Mouse (Mus musculus) heart, postnatal 4 days (tissue): ENCODE measurements at regions not wholly inside any gene's neighbourhood (a gene's known extent, or its start where the extent isn't known, plus 50 kb on each side); places are given as distances from the start of the nearest gene placed in this dataset.
"Not testable (repeated sequence)": the region's sequence is repeated elsewhere in the genome, so short reads cannot be mapped to it uniquely, and the experiment has no call there.

Source experiments
- DNase-seq: peaks from one replicate; pipeline ENCODE4 v3.0.0; 2021

DNA sequence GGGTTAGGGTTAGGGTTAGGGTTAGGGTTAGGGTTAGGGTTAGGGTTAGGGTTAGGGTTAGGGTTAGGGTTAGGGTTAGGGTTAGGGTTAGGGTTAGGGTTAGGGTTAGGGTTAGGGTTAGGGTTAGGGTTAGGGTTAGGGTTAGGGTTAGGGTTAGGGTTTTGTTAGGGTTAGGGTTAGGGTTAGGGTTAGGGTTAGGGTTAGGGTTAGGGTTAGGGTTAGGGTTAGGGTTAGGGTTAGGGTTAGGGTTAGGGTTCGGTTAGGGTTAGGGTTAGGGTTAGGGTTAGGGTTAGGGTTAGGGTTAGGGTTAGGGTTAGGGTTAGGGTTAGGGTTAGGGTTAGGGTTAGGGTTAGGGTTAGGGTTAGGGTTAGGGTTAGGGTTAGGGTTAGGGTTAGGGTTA is 124.7 kb upstream of the Fgf14 start:
- DNase-seq, result not testable (repeated sequence)

DNA sequence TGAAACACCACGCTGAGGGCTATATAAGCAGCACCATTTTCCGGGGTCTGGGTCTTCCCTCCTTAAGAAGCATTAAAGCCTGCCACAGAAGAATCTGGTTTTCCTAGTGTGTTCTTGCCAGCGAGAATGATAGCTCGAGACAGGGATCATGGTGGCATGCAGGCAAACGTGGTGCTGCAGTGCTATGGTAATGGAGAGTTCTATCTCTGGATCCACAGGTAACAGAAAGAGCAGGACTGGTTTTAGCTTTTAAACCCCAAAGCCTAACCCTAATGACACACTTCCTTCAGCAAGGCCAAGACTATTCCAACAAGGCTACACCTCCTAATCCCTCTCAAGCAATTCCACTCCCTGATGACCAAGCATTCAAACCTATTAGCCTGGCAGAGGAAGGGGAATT is 123.5 kb upstream of the Fgf14 start:
- no peak for DNase-seq

DNA sequence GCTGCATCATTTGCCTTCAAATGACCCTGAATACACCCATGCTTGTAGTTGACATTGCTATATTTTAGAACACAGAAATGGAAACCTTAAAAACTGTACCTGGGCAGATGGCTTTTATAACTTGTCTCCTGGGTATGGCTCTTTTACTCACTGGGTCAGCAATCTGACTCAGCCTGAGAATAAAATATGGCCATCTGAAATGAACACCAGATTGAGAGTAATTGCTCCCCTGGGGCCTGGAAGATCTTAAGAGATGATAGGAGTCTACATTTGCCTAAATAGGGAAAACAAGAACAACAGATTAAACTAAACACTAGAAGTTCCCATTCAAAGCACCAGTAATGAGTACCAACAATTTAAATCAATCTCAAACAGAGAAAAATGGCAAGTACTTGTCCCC is 98.5 kb upstream of the Fgf14 start:
- no peak for DNase-seq

DNA sequence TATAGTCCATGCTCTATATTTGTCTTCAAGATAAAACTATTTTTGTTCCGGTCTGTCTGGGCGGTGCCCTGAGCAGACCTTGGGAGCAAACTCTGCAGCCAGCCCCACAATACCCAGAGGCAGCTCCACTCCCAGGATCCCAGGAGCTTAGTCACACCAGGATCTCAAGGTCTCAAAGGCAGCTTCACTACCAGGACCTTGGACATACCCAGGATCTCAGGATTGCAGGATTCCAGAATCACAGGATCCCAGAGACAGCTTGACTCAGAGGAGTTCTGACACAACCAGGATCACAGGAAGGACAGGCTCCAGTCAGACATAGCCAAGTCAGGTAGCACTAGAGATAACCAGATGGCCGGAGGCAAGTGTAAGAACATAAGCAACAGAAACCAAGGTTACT is 91.1 kb upstream of the Fgf14 start:
- no peak for DNase-seq

DNA sequence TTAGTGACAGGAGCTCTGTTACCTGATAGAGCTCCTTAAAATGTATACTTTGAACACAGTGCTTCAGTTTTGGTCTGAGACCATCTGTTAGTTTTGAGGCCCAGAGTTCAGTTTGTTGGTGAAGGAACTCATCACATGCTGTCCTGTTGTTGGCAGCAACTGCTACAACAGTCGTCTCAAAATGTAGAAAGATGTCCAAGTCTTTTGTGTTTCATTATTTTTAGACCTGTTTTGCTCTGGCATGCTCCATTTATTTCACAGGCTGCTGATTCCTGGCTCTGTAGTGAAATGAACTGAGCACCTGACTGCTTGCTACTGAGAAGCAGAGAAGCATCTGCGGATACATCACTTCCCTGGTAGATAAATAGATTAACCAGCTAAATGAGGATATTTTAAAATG is 90.3 kb upstream of the Fgf14 start:
- no peak for DNase-seq

DNA sequence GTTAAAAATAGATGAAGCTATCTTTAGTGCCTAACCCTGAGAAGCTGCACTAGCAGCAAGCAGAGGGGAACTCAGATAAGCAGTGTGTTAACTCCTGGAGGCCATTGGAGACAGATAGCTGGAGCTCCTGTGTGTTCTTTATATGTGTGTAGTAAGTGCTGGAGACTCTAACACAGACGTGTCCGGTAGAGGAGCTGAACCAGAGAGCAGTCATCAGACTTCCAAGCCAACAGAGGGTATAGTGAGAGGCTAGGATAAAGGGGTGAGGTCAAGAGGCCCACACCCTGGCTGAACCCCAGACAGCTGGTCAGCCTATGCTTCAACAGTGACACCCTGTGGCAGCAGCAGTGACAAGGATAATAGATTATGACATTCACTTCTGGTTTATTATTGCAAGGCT is 65.6 kb upstream of the Fgf14 start:
- DNase-seq, result peak; percentile 55
